Mouse (Mus musculus): ENCODE results near the gene Atox1.

Atox1 gene

DNA sequence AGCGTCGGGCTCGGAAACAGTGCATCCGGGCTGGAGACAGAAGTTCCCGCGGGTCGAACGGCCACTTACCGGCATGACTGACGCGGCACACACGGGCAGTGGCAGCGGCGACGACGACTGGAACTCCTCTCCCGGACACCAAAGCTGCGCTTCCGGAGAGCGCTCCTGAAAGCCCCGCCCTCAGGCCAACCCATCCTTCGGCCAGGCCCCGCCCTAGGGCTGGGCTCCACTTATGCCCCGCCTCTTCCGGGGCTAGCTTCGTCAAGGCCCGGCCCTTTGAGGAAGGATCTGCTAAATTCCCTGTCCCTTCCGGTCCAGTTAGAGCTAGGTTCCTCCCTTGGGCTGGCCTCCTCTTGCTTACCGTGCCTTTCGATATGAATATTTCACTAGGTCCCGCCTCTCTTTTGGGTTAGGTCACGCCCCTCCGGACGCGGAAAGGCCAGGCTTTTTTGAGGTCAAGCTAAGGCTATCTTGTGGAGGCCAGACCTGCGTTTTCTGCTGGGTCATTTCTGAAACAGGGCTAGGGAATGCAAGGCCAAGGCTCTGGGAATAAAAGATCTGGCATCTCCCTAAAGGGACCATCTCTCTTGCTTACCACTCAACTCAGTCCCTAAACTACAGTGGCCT lies at the start of gene Atox1:
Atox1 (minus strand) TSS at position 221 of the 627 bp plus-strand sequence.
- peak; percentile 92 to 95 for DNase-seq (ENCODE audit: low read depth in 1 of 2, low spot score in 2 of 2)

DNA sequence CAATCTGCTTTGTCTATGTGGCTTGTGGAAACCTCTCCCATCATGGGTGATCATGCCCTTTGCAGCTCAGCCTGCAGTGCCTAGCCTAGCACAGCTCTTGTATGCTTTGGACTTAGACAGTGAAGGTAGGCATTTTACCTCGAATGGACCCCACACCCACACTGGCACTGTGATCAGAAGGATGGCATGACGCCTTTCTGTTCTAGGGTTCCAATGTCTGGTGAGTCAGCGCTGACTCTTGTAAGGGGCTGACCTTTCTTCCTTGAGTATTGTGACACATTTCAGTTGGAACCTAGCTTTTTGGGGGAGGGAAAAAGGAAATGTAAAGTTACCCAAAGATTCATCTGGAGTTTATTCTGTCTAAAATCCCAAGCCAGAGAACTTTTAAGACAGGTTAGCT lies 44.4 kb upstream of the Atox1 start:
- DNase-seq (ENCODE audit: low read depth in 1 of 2, low spot score in 2 of 2): no peak

DNA sequence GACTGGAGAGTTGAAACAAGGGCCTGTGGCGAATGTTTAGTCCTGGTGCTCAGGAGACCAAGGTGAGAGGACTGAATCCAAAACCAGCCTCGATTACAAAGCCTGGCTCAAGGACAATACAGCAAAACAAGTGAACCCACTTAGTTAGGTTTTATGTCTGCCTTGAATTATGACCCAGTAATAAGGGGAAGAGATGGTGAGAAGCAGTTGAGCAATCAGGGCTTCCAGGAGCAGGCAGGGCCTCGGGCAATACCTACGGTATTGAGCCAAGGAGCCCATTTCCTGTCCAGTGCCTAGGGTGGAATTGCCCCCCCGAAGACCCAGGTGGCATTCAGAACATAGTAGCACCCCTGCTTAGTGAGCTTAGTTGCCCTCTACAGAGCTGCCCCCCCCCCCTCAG lies 41.8 kb upstream of the Atox1 start:
- DNase-seq (ENCODE audit: low read depth in 1 of 2, low spot score in 2 of 2): no peak

DNA sequence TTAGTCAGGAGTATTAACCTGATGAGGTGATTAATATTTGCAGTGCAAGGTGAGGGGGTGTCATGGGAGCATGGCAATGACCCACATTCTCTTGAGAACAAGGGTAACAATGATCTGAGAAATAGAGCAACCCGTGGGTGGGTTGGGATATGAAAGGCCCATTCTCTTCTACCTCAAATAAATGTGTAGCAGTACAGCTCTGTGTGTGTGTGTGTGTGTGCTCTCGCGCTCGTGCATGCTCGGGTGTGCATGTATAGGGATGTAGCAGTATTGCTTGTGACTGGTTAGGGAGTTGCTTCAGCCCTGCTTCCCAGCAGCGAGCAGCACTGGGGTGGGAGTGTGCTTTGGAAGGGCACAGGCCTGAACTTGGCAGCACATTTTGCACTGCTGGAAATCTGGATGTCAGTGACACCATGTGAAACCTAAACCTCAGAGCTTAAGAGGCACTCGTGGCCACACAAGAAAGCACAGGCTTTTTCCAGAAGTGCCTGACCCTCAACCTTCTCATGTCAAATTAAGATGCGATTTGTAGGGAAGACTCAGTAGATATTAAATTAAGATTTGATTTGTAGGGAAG lies 41.0 kb upstream of the Atox1 start:
- no peak for DNase-seq (ENCODE audit: low read depth in 1 of 2, low spot score in 2 of 2)

DNA sequence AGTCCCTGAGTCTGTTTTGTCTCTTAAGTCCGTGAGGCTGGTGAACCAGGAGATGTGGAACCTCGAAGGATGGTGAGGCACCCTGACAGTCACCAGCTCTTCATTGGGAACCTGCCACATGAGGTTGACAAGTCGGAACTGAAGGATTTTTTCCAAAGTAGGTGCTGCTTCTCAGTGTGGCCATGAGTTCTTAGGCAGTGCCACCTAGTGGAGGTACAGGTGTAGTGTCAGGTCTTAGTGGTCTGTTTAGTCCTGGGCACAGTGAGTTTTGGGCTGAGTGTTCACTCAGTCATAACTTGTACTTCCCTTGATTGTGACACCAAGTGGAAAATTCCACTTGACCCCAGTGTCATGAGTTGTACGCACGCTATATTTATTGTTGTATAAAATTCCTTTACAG lies 36.8 kb upstream of the Atox1 start:
- DNase-seq (ENCODE audit: low read depth in 1 of 2, low spot score in 2 of 2): no peak

DNA sequence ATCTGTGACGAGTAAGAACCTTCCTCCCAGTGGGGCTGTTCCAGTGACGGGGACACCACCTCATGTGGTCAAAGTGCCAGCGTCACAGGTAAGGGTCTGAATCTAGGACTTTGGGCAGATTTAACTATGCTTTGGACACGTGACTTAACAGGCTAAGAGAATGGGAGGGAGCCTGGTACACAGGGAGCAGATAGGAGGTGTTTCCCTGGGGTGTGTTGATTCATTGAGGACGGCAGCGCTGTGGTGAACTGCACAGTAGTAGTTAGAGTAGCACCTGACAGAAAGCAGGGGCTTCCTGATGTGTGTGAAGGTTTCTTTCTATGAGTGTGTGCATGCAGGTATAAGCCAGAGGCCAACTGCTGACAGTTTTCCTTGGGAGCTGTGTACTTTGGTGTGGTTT lies 35.1 kb upstream of the Atox1 start:
- DNase-seq (ENCODE audit: low read depth in 1 of 2, low spot score in 2 of 2): no peak

DNA sequence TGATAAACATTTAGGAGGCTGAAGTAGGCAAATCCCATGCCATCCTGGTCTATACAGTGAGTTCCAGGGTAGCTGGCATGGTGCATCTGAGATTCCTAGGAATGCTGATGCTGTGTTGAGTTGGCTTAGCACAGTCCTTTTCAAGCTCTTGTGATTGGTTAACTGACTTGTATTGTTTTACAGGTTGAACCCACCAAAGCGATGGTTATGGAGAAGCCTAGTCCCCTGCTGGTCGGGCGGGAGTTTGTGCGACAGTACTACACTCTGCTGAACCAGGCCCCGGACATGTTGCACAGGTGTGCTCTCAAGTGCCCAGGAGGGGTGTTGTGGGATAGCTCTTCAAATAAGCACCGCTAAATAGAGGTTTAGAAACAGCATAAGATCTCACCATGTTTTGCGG lies 24.4 kb upstream of the Atox1 start:
- no peak for DNase-seq (ENCODE audit: low read depth in 1 of 2, low spot score in 2 of 2)

DNA sequence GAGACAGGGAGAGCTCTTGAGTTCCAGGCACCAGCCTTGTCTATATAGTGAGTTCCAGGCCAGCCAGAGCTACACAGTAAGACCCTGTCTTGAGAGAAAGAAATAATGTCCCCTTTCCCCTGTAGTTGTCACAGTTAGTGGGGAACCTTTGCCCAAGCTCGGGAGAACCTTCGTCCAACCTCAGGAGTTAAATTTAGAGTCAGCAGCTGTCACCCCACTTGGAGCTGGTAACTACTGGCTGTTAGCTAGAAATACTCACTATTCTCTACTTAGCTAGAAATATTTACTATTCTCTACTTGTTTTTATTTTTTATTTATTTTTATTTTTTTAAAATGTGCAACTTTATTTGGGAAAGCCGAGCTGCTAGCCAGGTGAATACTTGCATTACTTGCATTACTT lies 12.2 kb upstream of the Atox1 start:
- DNase-seq (ENCODE audit: low read depth in 1 of 2, low spot score in 2 of 2): no peak

DNA sequence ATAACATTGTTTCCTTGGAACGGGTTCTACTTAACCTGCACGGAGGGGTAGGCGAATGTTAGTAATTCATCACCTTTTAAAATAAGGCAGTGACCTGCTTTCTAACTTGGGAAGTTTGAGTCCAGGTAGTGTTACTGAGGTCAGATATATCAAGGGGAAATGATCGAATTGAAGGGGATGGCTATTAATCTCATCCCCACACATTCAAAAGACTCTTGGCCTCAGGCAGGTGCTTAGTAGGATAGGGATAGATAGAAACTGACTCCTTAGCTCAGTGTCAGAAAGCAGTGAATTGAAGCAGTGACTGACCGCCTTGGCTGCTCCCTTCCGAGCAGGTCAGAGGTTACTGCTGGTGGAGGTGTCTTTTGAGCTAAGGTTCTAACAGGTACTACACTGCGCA lies 10.4 kb upstream of the Atox1 start:
- no peak for DNase-seq (ENCODE audit: low read depth in 1 of 2, low spot score in 2 of 2)

DNA sequence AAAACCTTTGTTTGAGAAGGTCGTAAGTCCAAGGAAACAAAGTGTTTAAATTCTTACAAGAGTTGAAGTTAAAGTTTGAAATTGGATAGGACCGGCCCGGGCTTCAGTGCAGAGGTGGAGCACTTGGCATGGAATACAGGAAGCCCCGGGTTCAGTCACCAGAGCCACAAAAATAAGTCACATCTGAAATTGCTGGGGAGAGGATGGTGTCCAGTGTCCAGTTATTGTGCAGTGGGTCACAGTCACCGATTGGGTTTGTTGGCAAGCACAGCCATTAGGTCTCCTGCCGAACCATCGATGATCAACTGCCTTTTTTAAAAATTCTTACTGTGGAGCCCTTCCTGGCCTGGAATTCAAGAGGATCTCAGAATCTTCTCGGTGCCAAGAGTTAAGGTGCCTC lies 9.7 kb upstream of the Atox1 start:
- DNase-seq (ENCODE audit: low read depth in 1 of 2, low spot score in 2 of 2): no peak

DNA sequence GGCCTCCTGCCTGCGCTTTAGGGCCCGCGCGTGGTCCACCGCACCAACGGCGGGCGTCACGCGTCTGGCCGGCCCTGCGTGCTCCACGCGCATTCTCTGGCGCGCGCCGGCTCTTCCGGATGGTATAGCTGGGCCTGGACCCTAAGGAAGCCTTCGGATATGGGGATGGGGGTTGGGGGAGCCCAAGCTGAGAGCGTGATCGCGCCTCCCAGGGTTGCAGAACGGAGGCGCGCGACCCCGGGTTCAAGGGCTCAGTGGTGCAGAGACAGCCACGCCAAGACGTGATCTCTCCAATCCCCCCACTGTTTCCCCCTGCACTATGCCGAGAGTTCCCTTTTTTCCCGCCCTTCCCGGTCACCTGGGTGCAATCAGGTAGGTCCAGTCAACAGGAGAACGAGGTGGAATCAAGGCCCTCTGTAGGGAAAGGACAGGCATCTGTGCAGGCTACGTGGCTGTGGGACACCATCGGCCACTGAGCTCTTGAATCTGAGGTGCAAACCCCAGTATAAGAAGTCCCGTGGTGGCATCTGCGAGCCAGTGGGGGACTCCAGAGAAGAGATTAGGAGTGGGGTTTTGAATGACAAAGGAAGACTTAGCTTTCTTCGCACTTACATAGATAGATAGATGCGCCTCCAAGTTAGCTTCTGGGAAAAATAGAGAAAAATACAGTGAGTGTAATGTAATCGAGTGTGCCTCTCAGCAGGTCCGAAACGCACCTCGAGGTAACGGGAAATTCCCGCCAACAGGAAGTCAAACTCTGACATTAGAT lies 9.1 kb upstream of the Atox1 start:
- peak in 1 of 2 experiments; percentile 24 for DNase-seq (ENCODE audit: low read depth in 1 of 2, low spot score in 2 of 2)

DNA sequence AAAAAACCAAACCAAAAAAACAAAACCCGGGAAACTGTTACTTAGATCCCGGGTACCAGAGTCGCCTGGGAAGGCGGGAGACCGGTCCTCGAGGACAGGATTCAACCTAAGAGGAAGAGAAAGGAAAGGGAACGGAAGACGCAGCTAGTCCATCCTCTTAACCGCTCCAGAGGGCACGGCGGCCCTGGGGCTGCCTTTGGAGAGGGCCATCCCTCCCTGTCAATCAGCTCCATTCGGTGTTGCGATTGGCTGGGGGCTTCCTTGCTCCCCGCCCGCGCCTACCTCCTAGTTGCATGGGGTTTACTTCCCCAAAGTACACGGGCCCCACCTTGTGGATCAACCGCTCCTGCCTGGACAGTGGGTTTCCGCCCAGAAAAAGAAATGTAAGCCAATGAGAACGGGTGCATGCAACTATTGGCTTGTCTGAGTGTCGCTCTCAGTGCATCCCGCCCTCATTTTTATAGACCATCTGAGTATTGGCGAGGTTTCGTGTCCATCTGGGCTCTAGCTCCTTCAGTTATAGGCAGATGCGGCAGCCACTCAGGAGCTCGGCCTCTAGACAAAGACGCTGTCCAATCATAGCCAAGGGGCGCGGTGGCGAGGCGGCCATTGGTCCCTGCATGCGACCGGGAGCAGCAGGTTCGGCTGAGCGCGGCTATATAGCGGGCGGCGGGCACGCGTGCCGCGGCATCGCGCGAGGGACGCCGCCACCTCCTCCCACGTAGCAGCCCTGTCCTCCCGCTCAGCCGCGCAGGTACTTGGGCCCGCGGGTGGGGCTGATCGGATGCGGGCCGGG lies 8.2 kb upstream of the Atox1 start, which contains the start of gene G3bp1:
G3bp1 (plus strand) TSS at position 638 of the 796 bp plus-strand sequence.
- DNase-seq (ENCODE audit: low read depth in 1 of 2, low spot score in 2 of 2): peak; percentile 97 to 99

DNA sequence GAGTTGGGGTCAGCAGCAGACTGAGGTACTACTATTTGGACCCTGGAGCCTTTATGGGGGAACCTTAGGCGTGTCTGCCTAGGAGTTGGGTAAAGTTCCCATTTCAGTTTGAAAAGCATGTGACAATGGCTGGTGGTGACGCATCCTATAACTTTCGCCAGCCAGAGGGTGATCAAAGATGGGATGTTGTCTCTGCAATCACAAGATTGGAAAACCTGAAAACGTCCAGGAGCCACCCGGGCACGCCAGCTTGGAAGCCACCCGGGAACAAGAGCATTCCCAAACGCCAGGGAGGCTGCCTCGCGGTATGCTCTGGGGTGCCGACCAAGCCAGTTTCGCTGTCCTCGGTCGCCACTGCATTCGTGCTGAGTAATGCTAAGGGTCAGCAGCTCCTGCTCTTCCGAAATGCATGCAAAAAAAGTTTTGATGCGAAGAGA lies 7.6 kb upstream of the Atox1 start:
- no peak for DNase-seq (ENCODE audit: low read depth in 1 of 2, low spot score in 2 of 2)

DNA sequence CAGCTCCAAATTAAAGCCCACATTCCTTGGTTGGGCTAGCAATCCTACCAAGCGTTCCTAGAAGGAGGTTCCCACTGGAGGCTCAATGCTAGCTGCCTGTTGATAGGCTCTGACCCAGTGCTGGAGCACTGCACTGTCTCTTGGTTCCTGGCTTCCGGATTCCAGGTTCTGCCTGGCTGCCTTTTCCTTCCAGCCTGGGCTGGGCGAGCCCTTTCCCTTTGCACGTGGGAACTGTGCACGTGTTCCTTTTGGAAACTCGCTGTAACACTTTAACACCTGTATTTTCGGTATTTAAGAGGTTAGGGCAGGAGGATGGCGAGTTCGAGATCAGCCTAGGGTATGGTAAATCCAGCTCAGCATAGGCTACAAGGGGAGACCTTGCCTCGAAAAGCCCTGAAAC lies 7.0 kb upstream of the Atox1 start:
- DNase-seq (ENCODE audit: low read depth in 1 of 2, low spot score in 2 of 2): no peak

DNA sequence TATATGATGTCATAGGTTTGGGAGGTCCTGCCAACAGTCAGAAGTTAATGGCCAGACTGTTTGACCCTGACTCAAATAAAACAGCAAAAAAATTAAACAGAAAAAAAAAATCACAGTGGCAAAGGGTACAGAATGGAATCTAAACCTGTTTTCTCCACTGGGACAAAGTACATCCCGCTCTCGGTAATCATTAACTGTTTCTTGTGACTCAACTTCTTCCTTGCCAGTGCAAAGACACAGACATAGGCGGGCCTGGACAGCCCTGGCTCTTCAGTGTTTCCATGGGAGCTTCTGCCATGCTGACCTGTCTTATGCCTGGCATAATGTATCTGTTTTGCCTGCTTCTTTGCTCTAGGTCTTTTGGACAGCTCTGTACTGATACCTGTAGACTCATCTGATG lies 4.1 kb upstream of the Atox1 start:
- DNase-seq (ENCODE audit: low read depth in 1 of 2, low spot score in 2 of 2): no peak

DNA sequence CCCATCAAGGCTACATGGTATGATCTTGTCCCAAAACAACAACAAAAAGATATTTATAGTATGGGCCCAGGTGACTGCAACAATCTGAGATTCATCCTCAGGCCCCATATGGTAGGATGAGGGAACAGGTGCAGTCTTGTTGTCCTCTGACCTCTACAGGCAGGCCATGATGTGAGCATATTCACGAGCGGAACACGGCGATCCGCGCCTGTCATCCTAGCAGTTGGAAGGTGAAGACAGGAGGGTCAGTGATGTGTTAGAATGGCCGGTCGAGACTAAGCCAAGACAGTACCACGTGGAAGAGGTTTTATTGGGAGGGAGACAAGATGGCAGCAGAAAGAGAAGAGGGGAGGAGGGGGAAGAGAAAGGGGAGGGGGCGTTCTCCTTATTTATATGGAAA lies 3.7 kb upstream of the Atox1 start:
- no peak for DNase-seq (ENCODE audit: low read depth in 1 of 2, low spot score in 2 of 2)

DNA sequence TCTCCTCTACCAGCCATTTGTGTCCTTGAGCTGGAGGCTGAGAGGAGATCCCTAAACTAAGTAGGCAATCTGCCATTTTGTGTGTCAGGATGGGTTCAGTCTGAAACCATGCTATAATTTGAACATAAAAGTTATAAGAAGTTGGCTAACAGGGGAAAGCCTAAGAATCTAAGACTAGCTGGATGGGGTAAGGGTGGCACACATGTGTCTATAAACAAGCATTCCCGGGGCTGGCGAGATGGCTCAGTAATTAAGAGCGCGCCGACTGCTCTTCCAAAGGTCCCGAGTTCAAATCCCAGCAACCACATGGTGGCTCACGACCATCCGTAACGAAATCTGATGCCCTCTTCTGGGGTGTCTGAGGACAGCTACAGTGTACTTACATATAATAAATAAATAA lies 1.1 kb upstream of the Atox1 start:
- no peak for DNase-seq (ENCODE audit: low read depth in 1 of 2, low spot score in 2 of 2)

DNA sequence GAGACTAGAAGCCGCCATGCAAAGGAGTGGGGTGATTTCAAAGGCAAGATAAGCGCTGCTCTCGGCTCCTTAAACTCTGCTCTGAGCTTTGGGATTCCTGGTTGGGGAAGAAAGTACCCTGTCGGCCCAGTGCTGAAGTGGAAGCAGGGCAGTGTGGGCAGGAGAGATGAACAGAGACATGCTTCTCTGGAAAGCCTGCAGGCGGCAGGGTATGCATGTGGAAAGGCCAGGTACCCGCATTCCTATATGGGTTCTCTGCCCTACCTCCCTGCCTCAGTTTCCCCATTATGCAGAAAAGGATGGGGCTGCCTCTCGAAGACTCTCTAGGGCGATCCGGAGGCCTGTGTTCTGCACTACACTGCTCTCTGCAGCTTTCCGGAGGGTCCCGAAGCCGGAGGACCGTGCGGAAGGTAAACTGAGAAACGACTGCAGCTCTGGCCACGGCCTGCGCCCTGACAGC lies 450 bp downstream of the Atox1 start:
- no peak for DNase-seq (ENCODE audit: low read depth in 1 of 2, low spot score in 2 of 2)

DNA sequence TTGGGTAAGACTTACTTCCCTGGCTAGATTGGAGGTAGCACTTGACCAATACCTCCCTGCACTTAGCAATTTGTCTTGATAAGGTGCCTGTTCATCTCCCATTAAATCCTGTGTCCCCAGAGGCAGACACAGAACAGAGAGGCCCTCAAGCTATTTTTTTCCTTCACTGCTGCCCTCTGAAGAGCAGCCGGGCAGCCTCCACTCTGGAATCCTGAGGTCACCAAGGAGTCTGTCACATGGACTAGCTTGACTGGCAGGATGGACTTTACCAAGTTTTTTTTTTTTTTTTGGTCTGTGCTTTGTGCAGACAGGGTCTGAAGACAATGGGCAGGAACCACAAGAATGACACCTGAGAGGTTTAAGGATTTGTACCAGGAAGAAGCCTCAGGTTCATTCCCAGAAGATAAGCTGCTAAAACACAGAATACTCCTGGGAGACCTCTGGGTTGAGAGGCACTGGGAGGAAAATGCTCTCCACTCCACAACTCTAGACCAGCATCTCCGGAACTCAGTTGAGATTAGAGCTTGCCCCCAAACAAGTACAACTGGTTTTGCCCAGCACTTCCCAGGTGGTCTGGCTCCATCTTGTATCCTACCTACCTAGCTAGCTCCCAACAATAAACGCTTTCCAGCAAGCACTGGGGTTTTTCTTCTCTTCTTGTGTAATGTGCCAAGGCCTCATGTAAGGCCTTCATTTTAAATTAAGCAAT lies 1.0 kb downstream of the Atox1 start:
- DNase-seq (ENCODE audit: low read depth in 1 of 2, low spot score in 2 of 2): no peak

DNA sequence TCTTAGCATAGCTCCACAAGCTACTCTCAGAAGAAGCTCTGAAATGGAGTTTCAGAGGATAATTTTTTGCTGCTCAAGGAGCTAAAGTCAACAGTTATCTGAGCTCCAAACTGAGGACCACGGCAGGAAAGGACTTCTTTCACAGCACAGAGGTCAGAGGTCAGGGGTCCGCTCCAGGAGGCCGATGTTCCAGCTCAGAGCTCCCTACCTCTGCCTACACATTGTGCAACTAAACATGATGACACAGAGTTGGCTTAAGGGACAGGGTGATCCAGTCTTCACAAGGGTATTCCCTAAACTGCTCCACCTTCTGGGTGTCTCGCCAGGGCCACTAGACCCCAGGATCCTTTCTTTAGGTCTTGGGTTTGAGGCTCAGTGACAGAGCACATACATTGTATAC lies 2.5 kb downstream of the Atox1 start:
- DNase-seq (ENCODE audit: low read depth in 1 of 2, low spot score in 2 of 2): no peak

DNA sequence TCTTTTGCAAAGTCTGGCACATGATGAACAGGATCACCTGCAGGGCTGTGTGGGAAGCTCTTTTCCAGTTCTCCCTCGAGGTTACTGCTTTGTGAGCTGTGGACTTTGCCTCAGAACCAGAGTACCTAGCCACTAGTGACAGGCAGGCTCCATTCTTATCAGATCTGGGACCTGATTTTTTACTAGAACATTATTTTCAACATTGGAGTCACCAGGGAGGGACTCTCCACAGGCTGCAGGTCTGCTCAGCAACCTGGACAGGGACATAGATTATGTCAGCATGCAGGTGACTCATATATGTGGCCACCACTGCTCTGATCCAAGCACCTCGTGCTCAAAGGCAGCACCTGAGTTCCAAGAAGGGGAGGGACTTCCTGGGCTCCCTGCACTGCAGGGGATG lies 5.9 kb downstream of the Atox1 start:
- DNase-seq (ENCODE audit: low read depth in 1 of 2, low spot score in 2 of 2): no peak
